Mouse (Mus musculus): ENCODE measurements at regions not wholly inside any gene's neighbourhood (a gene's known extent, or its start where the extent isn't known, plus 50 kb on each side); places are given as distances from the start of the nearest gene placed in this dataset.

- H3K4me1 ChIP-seq (replicated peaks) = no peaks in the 10 kb centered on the region
- H3K27ac ChIP-seq = no peak overlapping the region
- no peak overlapping the region for H3K4me3 ChIP-seq
- H3K36me3 ChIP-seq = no peaks in the 10 kb centered on the region
- no peak overlapping the region for H3K4me2 ChIP-seq
- 86% methylated on average over 16 of the region's 16 CpGs for WGBS
- no peaks in the 10 kb centered on the region for H3K9me3 ChIP-seq
- H3K27me3 ChIP-seq = no peaks in the 10 kb centered on the region
- ATAC-seq (ENCODE audit: low FRiP score) = no peak
- H3K9ac ChIP-seq = no peak overlapping the region
Measured at GRCm38 (mm10) chr10:95773425-95773980, 69.2 kb downstream of the Gm33543 start.

GRCm38 (mm10) chr10:95772811-95773424 is 69.8 kb downstream of the Gm33543 start:
- ATAC-seq (ENCODE audit: low FRiP score) = no peak
- no peak overlapping the region for H3K27ac ChIP-seq
- H3K4me1 ChIP-seq (replicated peaks) = no peaks in the 10 kb centered on the region
- H3K9ac ChIP-seq = no peak overlapping the region
- no peaks in the 10 kb centered on the region for H3K36me3 ChIP-seq
- 89% methylated on average over 9 of the region's 9 CpGs for WGBS
- H3K4me3 ChIP-seq = no peak overlapping the region
- H3K4me2 ChIP-seq = no peak overlapping the region
- no peaks in the 10 kb centered on the region for H3K27me3 ChIP-seq
- H3K9me3 ChIP-seq = no peaks in the 10 kb centered on the region

- ATAC-seq (ENCODE audit: low FRiP score) = no peak
- 90% methylated on average over 8 of the region's 8 CpGs for WGBS
- no peak overlapping the region for H3K9ac ChIP-seq
- H3K27me3 ChIP-seq = no peaks in the 10 kb centered on the region
- no peak overlapping the region for H3K4me3 ChIP-seq
- H3K4me1 ChIP-seq (replicated peaks) = no peaks in the 10 kb centered on the region
- H3K27ac ChIP-seq = no peak overlapping the region
- H3K4me2 ChIP-seq = no peak overlapping the region
- no peaks in the 10 kb centered on the region for H3K36me3 ChIP-seq
- no peaks in the 10 kb centered on the region for H3K9me3 ChIP-seq
Measured at GRCm38 (mm10) chr10:95768974-95769373, 73.8 kb downstream of the Gm33543 start.

- Histone ChIP-seq H3K27ac (no peak overlapping the region), H3K4me2 (no peak overlapping the region), H3K9me3 (no peaks in the 10 kb centered on the region), H3K36me3 (no peaks in the 10 kb centered on the region), H3K9ac (no peak overlapping the region), H3K4me3 (no peak overlapping the region), H3K27me3 (no peaks in the 10 kb centered on the region), H3K4me1 (replicated peaks) (no peaks in the 10 kb centered on the region)
- 60% methylated on average over 7 of the region's 7 CpGs for WGBS
- ATAC-seq (ENCODE audit: low FRiP score) = no peak
Measured at GRCm38 (mm10) chr10:95767526-95768161, 75.1 kb downstream of the Gm33543 start.

GRCm38 (mm10) chr10:95764129-95764528 is 78.6 kb downstream of the Gm33543 start:
- no peak overlapping the region for H3K9ac ChIP-seq
- no peak overlapping the region for H3K4me3 ChIP-seq
- no peaks in the 10 kb centered on the region for H3K4me1 ChIP-seq (replicated peaks)
- no peaks in the 10 kb centered on the region for H3K9me3 ChIP-seq
- H3K27ac ChIP-seq = no peak overlapping the region
- H3K36me3 ChIP-seq = no peaks in the 10 kb centered on the region
- H3K27me3 ChIP-seq = no peaks in the 10 kb centered on the region
- no peak for ATAC-seq (ENCODE audit: low FRiP score)
- no peak overlapping the region for H3K4me2 ChIP-seq
- WGBS = 82% methylated on average over 4 of the region's 4 CpGs

- Histone ChIP-seq H3K27ac (no peak overlapping the region), H3K4me3 (no peak overlapping the region), H3K36me3 (no peaks in the 10 kb centered on the region), H3K27me3 (no peaks in the 10 kb centered on the region), H3K4me2 (no peak overlapping the region), H3K4me1 (replicated peaks) (no peaks in the 10 kb centered on the region), H3K9me3 (no peaks in the 10 kb centered on the region), H3K9ac (no peak overlapping the region)
- 82% methylated on average over 8 of the region's 8 CpGs for WGBS
- ATAC-seq (ENCODE audit: low FRiP score) = no peak
Measured at GRCm38 (mm10) chr10:95762632-95763031, 80.1 kb downstream of the Gm33543 start.

GRCm38 (mm10) chr10:95761969-95762368 is 80.8 kb downstream of the Gm33543 start:
- no peaks in the 10 kb centered on the region for H3K27me3 ChIP-seq
- H3K36me3 ChIP-seq = no peaks in the 10 kb centered on the region
- ATAC-seq (ENCODE audit: low FRiP score) = no peak
- no peak overlapping the region for H3K4me2 ChIP-seq
- no peak overlapping the region for H3K27ac ChIP-seq
- no peak overlapping the region for H3K9ac ChIP-seq
- WGBS = 90% methylated on average over 4 of the region's 4 CpGs
- H3K9me3 ChIP-seq = no peaks in the 10 kb centered on the region
- no peak overlapping the region for H3K4me3 ChIP-seq
- no peaks in the 10 kb centered on the region for H3K4me1 ChIP-seq (replicated peaks)

- Histone ChIP-seq H3K4me3 (no peak overlapping the region), H3K4me1 (replicated peaks) (no peaks in the 10 kb centered on the region), H3K27me3 (no peaks in the 10 kb centered on the region), H3K9me3 (no peaks in the 10 kb centered on the region), H3K27ac (no peak overlapping the region), H3K4me2 (no peak overlapping the region), H3K9ac (no peak overlapping the region), H3K36me3 (no peaks in the 10 kb centered on the region)
- no peak for ATAC-seq (ENCODE audit: low FRiP score)
- 92% methylated on average over 9 of the region's 9 CpGs for WGBS
Measured at GRCm38 (mm10) chr10:95760121-95760870, 82.4 kb downstream of the Gm33543 start.

GRCm38 (mm10) chr10:95758181-95758580 is 84.5 kb downstream of the Gm33543 start:
- Histone ChIP-seq H3K9me3 (no peaks in the 10 kb centered on the region), H3K9ac (no peak overlapping the region), H3K4me1 (replicated peaks) (no peaks in the 10 kb centered on the region), H3K4me3 (no peak overlapping the region), H3K27me3 (no peaks in the 10 kb centered on the region), H3K4me2 (no peak overlapping the region), H3K27ac (no peak overlapping the region), H3K36me3 (no peaks in the 10 kb centered on the region)
- no peak for ATAC-seq (ENCODE audit: low FRiP score)
- 92% methylated on average over 8 of the region's 8 CpGs for WGBS

- no peaks in the 10 kb centered on the region for H3K36me3 ChIP-seq
- H3K9ac ChIP-seq = no peak overlapping the region
- H3K27me3 ChIP-seq = no peaks in the 10 kb centered on the region
- no peaks in the 10 kb centered on the region for H3K4me1 ChIP-seq (replicated peaks)
- H3K27ac ChIP-seq = no peak overlapping the region
- no peak for ATAC-seq (ENCODE audit: low FRiP score)
- no peak overlapping the region for H3K4me2 ChIP-seq
- H3K9me3 ChIP-seq = no peaks in the 10 kb centered on the region
- H3K4me3 ChIP-seq = no peak overlapping the region
- WGBS = 93% methylated on average over 3 of the region's 3 CpGs
Measured at GRCm38 (mm10) chr10:95755429-95755828, 82.2 kb upstream of the Anapc15-ps start.

- H3K9me3 ChIP-seq = no peaks in the 10 kb centered on the region
- no peak overlapping the region for H3K4me3 ChIP-seq
- no peak overlapping the region for H3K4me2 ChIP-seq
- no peaks in the 10 kb centered on the region for H3K4me1 ChIP-seq (replicated peaks)
- no peaks in the 10 kb centered on the region for H3K36me3 ChIP-seq
- 94% methylated on average over 11 of the region's 11 CpGs for WGBS
- no peaks in the 10 kb centered on the region for H3K27me3 ChIP-seq
- no peak for ATAC-seq (ENCODE audit: low FRiP score)
- H3K27ac ChIP-seq = no peak overlapping the region
- H3K9ac ChIP-seq = no peak overlapping the region
Measured at GRCm38 (mm10) chr10:95753396-95753905, 80.2 kb upstream of the Anapc15-ps start.

- no peak for ATAC-seq (ENCODE audit: low FRiP score)
- H3K4me1 ChIP-seq (replicated peaks) = no peaks in the 10 kb centered on the region
- H3K9me3 ChIP-seq = no peaks in the 10 kb centered on the region
- 98% methylated on average over 1 of the region's 1 CpGs for WGBS
- no peak overlapping the region for H3K9ac ChIP-seq
- no peak overlapping the region for H3K4me2 ChIP-seq
- no peak overlapping the region for H3K4me3 ChIP-seq
- no peaks in the 10 kb centered on the region for H3K27me3 ChIP-seq
- H3K36me3 ChIP-seq = no peaks in the 10 kb centered on the region
- H3K27ac ChIP-seq = no peak overlapping the region
Measured at GRCm38 (mm10) chr10:95748360-95748759, 75.1 kb upstream of the Anapc15-ps start.

Data from hindbrain, embryonic 13.5 days (tissue).